Mouse (Mus musculus): ENCODE results near the gene Cdc5l. TPM values are rescaled to one million over a fixed set of nuclear protein-coding genes. Genes with fewer than 3 reads are reported as not detected.

The Cdc5l gene
- total RNA-seq, 1 experiment = 125 TPM

GRCm38 (mm10) chr17:45447063-45447462 lies 13.5 kb upstream of the Cdc5l start:
- H3K36me3 ChIP-seq (ENCODE audit: control insufficient read depth, insufficient read depth, low read length, poor library complexity, severe bottlenecking) = peaks cover 2% of the 10 kb centered on the region
- in situ Hi-C loops (cut with MboI; ENCODE audit: low sequenced_read_pairs in 2 of 2, unreplicated experiment in 2 of 2) = no loop called here
- H3K4me1 ChIP-seq (ENCODE audit: control insufficient read depth in 2 of 2, insufficient read depth in 2 of 2, low read length in 2 of 2, poor library complexity in 1 of 2) = peaks cover 5 to 9% of the 10 kb centered on the region in 2 experiments; a peak in 3 of 4 replicates
- H3K4me3 ChIP-seq (ENCODE audit: insufficient read depth in 1 of 2, low read depth in 1 of 2, low read length in 2 of 2, poor library complexity in 1 of 2, severe bottlenecking in 1 of 2) = no peak overlapping the region
- no peaks in the 10 kb centered on the region for H3K9me3 ChIP-seq (ENCODE audit: control insufficient read depth, insufficient read depth, low read depth, low read length)
- TF ChIP-seq ZC3H11A (IDR thresholded peaks at IDR 0.05; ENCODE audit: borderline replicate concordance, low read depth, low read length) (no peak), ZNF384 (IDR thresholded peaks at IDR 0.05; ENCODE audit: low read depth, low read length) (no peak), CHD2 (IDR thresholded peaks at IDR 0.05; ENCODE audit: low read depth, low read length) (no peak), HCFC1 (IDR thresholded peaks at IDR 0.05; ENCODE audit: borderline replicate concordance, insufficient read depth, low read length) (no peak), MAFK (IDR thresholded peaks at IDR 0.05; ENCODE audit: insufficient read depth, low read depth, low read length) (no peak)
- no peak overlapping the region for H3K9ac ChIP-seq (ENCODE audit: insufficient read depth, low read depth, low read length, poor library complexity, severe bottlenecking)
- no peak for DNase-seq (ENCODE audit: low read depth, low spot score)
- H3K27ac ChIP-seq (ENCODE audit: insufficient read depth, low read depth, low read length, poor library complexity, severe bottlenecking) = no peak overlapping the region; the same call in 1 of the 2 replicates

GRCm38 (mm10) chr17:45445923-45446322 lies 12.4 kb upstream of the Cdc5l start:
- H3K4me1 ChIP-seq (ENCODE audit: control insufficient read depth in 2 of 2, insufficient read depth in 2 of 2, low read length in 2 of 2, poor library complexity in 1 of 2) = peaks cover 3 to 9% of the 10 kb centered on the region in 2 experiments; a peak in 3 of 4 replicates
- no peak for DNase-seq (ENCODE audit: low read depth, low spot score)
- in situ Hi-C loops (cut with MboI; ENCODE audit: low sequenced_read_pairs in 2 of 2, unreplicated experiment in 2 of 2) = no loop called here
- H3K4me3 ChIP-seq (ENCODE audit: insufficient read depth in 1 of 2, low read depth in 1 of 2, low read length in 2 of 2, poor library complexity in 1 of 2, severe bottlenecking in 1 of 2) = no peak overlapping the region
- H3K36me3 ChIP-seq (ENCODE audit: control insufficient read depth, insufficient read depth, low read length, poor library complexity, severe bottlenecking) = peaks cover 2% of the 10 kb centered on the region
- TF ChIP-seq MAFK (IDR thresholded peaks at IDR 0.05; ENCODE audit: insufficient read depth, low read depth, low read length) (no peak), ZNF384 (IDR thresholded peaks at IDR 0.05; ENCODE audit: low read depth, low read length) (no peak), ZC3H11A (IDR thresholded peaks at IDR 0.05; ENCODE audit: borderline replicate concordance, low read depth, low read length) (no peak), HCFC1 (IDR thresholded peaks at IDR 0.05; ENCODE audit: borderline replicate concordance, insufficient read depth, low read length) (no peak), CHD2 (IDR thresholded peaks at IDR 0.05; ENCODE audit: low read depth, low read length) (no peak)
- H3K9ac ChIP-seq (ENCODE audit: insufficient read depth, low read depth, low read length, poor library complexity, severe bottlenecking) = no peak overlapping the region; the same call in 1 of the 2 replicates
- no peak overlapping the region for H3K27ac ChIP-seq (ENCODE audit: insufficient read depth, low read depth, low read length, poor library complexity, severe bottlenecking)
- no peaks in the 10 kb centered on the region for H3K9me3 ChIP-seq (ENCODE audit: control insufficient read depth, insufficient read depth, low read depth, low read length)

GRCm38 (mm10) chr17:45434262-45434590 lies 689 bp upstream of the Cdc5l start:
- Histone ChIP-seq H3K36me3 (ENCODE audit: control insufficient read depth, insufficient read depth, low read length, poor library complexity, severe bottlenecking) (no peaks in the 10 kb centered on the region; the same call in 1 of the 2 replicates), H3K9ac (ENCODE audit: insufficient read depth, low read depth, low read length, poor library complexity, severe bottlenecking) (peak overlapping the region; percentile 85), H3K4me3 (ENCODE audit: insufficient read depth in 1 of 2, low read depth in 1 of 2, low read length in 2 of 2, poor library complexity in 1 of 2, severe bottlenecking in 1 of 2) (peak overlapping the region; percentile 86 to 98), H3K9me3 (ENCODE audit: control insufficient read depth, insufficient read depth, low read depth, low read length) (no peaks in the 10 kb centered on the region), H3K27ac (ENCODE audit: insufficient read depth, low read depth, low read length, poor library complexity, severe bottlenecking) (peak overlapping the region; percentile 70; the same call in 1 of the 2 replicates), H3K4me1 (ENCODE audit: control insufficient read depth in 2 of 2, insufficient read depth in 2 of 2, low read length in 2 of 2, poor library complexity in 1 of 2) (peaks cover 3 to 5% of the 10 kb centered on the region in 2 experiments)
- DNase-seq (ENCODE audit: low read depth, low spot score) = no peak
- TF ChIP-seq CHD2 (IDR thresholded peaks at IDR 0.05; ENCODE audit: low read depth, low read length) = no peak
- TF ChIP-seq MAFK (IDR thresholded peaks at IDR 0.05; ENCODE audit: insufficient read depth, low read depth, low read length) = no peak
- TF ChIP-seq ZC3H11A (IDR thresholded peaks at IDR 0.05; ENCODE audit: borderline replicate concordance, low read depth, low read length) = no peak
- no peak for TF ChIP-seq ZNF384 (IDR thresholded peaks at IDR 0.05; ENCODE audit: low read depth, low read length)
- no peak for TF ChIP-seq HCFC1 (IDR thresholded peaks at IDR 0.05; ENCODE audit: borderline replicate concordance, insufficient read depth, low read length)
- in situ Hi-C loops (cut with MboI; ENCODE audit: low sequenced_read_pairs in 2 of 2, unreplicated experiment in 2 of 2) = no loop called here

GRCm38 (mm10) chr17:45432706-45433398 lies 685 bp downstream of the Cdc5l start:
- DNase-seq (ENCODE audit: low read depth, low spot score) = no peak
- H3K4me1 ChIP-seq (ENCODE audit: control insufficient read depth in 2 of 2, insufficient read depth in 2 of 2, low read length in 2 of 2, poor library complexity in 1 of 2) = peaks cover 3 to 5% of the 10 kb centered on the region in 2 experiments
- peak overlapping the region; percentile 100 for H3K9ac ChIP-seq (ENCODE audit: insufficient read depth, low read depth, low read length, poor library complexity, severe bottlenecking)
- peak overlapping the region; percentile 99 for H3K27ac ChIP-seq (ENCODE audit: insufficient read depth, low read depth, low read length, poor library complexity, severe bottlenecking)
- in situ Hi-C loops (cut with MboI; ENCODE audit: low sequenced_read_pairs in 2 of 2, unreplicated experiment in 2 of 2) = no loop called here
- peak overlapping the region; percentile 86 to 98 for H3K4me3 ChIP-seq (ENCODE audit: insufficient read depth in 1 of 2, low read depth in 1 of 2, low read length in 2 of 2, poor library complexity in 1 of 2, severe bottlenecking in 1 of 2)
- peaks cover under 1% of the 10 kb centered on the region; the same call in 1 of the 2 replicates for H3K36me3 ChIP-seq (ENCODE audit: control insufficient read depth, insufficient read depth, low read length, poor library complexity, severe bottlenecking)
- TF ChIP-seq ZNF384 (IDR thresholded peaks at IDR 0.05; ENCODE audit: low read depth, low read length) = no peak
- TF ChIP-seq CHD2 (IDR thresholded peaks at IDR 0.05; ENCODE audit: low read depth, low read length) = no peak
- no peak for TF ChIP-seq HCFC1 (IDR thresholded peaks at IDR 0.05; ENCODE audit: borderline replicate concordance, insufficient read depth, low read length)
- no peak for TF ChIP-seq ZC3H11A (IDR thresholded peaks at IDR 0.05; ENCODE audit: borderline replicate concordance, low read depth, low read length)
- no peak for TF ChIP-seq MAFK (IDR thresholded peaks at IDR 0.05; ENCODE audit: insufficient read depth, low read depth, low read length)
- H3K9me3 ChIP-seq (ENCODE audit: control insufficient read depth, insufficient read depth, low read depth, low read length) = no peaks in the 10 kb centered on the region
